Mouse (Mus musculus): ENCODE measurements around the gene Cog2. TPM values are rescaled to one million over a fixed set of nuclear protein-coding genes. Genes with fewer than 3 reads are reported as not detected.
A peak's percentile ranks its signal among the peaks of the same experiment; 100 is the strongest.

Cog2 gene
- 38.1 and 40.0 TPM in 2 replicates for polyA plus RNA-seq (2015; fragmentation: Nextera tagmentation; extraction: Ambion mirVana)

- peaks cover 19% of the 10 kb centered on the region for H3K4me1 ChIP-seq
- peak within 1 kb of the TSS; percentile 69 for H3K4me3 ChIP-seq
- H3K4me2 ChIP-seq (replicated peaks): peak within 1 kb of the TSS; percentile 81
- ATAC-seq (replicated peaks): peak; percentile 100
- 0 out of 2 replicates have a peak, but pooled peaks cover 5% of the 10 kb centered on the region for H3K27me3 ChIP-seq
- peak within 1 kb of the TSS; percentile 70 for H3K9ac ChIP-seq (replicated peaks)
- H3K9me3 ChIP-seq: no peaks in the 10 kb centered on the region
- WGBS: 9% methylated on average over 50 of the region's 50 CpGs
- H3K36me3 ChIP-seq: peaks cover 2% of the 10 kb centered on the region; the same call in 1 of the 2 replicates
- no peak within 1 kb of the TSS for H3K27ac ChIP-seq (replicated peaks)
Measured at GRCm38 (mm10) chr8:124520249-124521080, at the start of gene Cog2. Cog2 (plus strand) TSS chr8:124520767.

GRCm38 (mm10) chr8:124475690-124476089 lies 44.9 kb upstream of the Cog2 start:
- no peak for ATAC-seq (replicated peaks)
- Histone ChIP-seq H3K4me3 (no peak overlapping the region), H3K27me3 (no peaks in the 10 kb centered on the region), H3K9me3 (no peaks in the 10 kb centered on the region), H3K4me2 (replicated peaks) (no peak overlapping the region), H3K9ac (replicated peaks) (no peak overlapping the region), H3K4me1 (peaks cover 8% of the 10 kb centered on the region; the same call in 1 of the 2 replicates), H3K27ac (replicated peaks) (no peak overlapping the region), H3K36me3 (no peaks in the 10 kb centered on the region)
- WGBS: 79% methylated on average over 5 of the region's 5 CpGs

- Histone ChIP-seq H3K9me3 (no peaks in the 10 kb centered on the region), H3K9ac (replicated peaks) (no peak overlapping the region), H3K4me3 (no peak overlapping the region), H3K4me1 (peaks cover 8% of the 10 kb centered on the region; the same call in 1 of the 2 replicates), H3K36me3 (no peaks in the 10 kb centered on the region), H3K4me2 (replicated peaks) (no peak overlapping the region), H3K27ac (replicated peaks) (peak overlapping the region; percentile 46), H3K27me3 (no peaks in the 10 kb centered on the region)
- ATAC-seq (replicated peaks): no peak
- WGBS: 40% methylated on average over 9 of the region's 9 CpGs
Measured at GRCm38 (mm10) chr8:124476701-124477100, 43.9 kb upstream of the Cog2 start.

- Histone ChIP-seq H3K9me3 (no peaks in the 10 kb centered on the region), H3K36me3 (no peaks in the 10 kb centered on the region), H3K9ac (replicated peaks) (no peak overlapping the region), H3K4me3 (no peak overlapping the region), H3K27ac (replicated peaks) (no peak overlapping the region), H3K4me2 (replicated peaks) (no peak overlapping the region), H3K4me1 (peaks cover 8% of the 10 kb centered on the region; the same call in 1 of the 2 replicates), H3K27me3 (no peaks in the 10 kb centered on the region)
- WGBS: 82% methylated on average over 3 of the region's 3 CpGs
- ATAC-seq (replicated peaks): no peak
Measured at GRCm38 (mm10) chr8:124479251-124479650, 41.3 kb upstream of the Cog2 start.

- no peaks in the 10 kb centered on the region for H3K27me3 ChIP-seq
- no peak overlapping the region for H3K9ac ChIP-seq (replicated peaks)
- no peak overlapping the region for H3K27ac ChIP-seq (replicated peaks)
- no peak overlapping the region for H3K4me2 ChIP-seq (replicated peaks)
- H3K4me1 ChIP-seq: peaks cover 8% of the 10 kb centered on the region; the same call in 1 of the 2 replicates
- H3K9me3 ChIP-seq: no peaks in the 10 kb centered on the region
- 92% methylated on average over 8 of the region's 8 CpGs for WGBS
- no peak for ATAC-seq (replicated peaks)
- H3K36me3 ChIP-seq: no peaks in the 10 kb centered on the region
- H3K4me3 ChIP-seq: no peak overlapping the region
Measured at GRCm38 (mm10) chr8:124480321-124480720, 40.2 kb upstream of the Cog2 start.

- no peak overlapping the region for H3K4me3 ChIP-seq
- H3K27ac ChIP-seq (replicated peaks): no peak overlapping the region
- no peaks in the 10 kb centered on the region for H3K36me3 ChIP-seq
- H3K27me3 ChIP-seq: no peaks in the 10 kb centered on the region
- H3K9me3 ChIP-seq: no peaks in the 10 kb centered on the region
- H3K9ac ChIP-seq (replicated peaks): no peak overlapping the region
- H3K4me1 ChIP-seq: no peaks in the 10 kb centered on the region
- H3K4me2 ChIP-seq (replicated peaks): no peak overlapping the region
- no peak for ATAC-seq (replicated peaks)
- WGBS: 93% methylated on average over 2 of the region's 2 CpGs
Measured at GRCm38 (mm10) chr8:124482790-124483189, 37.8 kb upstream of the Cog2 start.

- WGBS: 74% methylated on average over 7 of the region's 7 CpGs
- Histone ChIP-seq H3K27ac (replicated peaks) (no peak overlapping the region), H3K36me3 (no peaks in the 10 kb centered on the region), H3K27me3 (no peaks in the 10 kb centered on the region), H3K4me1 (no peaks in the 10 kb centered on the region), H3K4me2 (replicated peaks) (no peak overlapping the region), H3K9me3 (no peaks in the 10 kb centered on the region), H3K4me3 (no peak overlapping the region), H3K9ac (replicated peaks) (no peak overlapping the region)
- no peak for ATAC-seq (replicated peaks)
Measured at GRCm38 (mm10) chr8:124483356-124484115, 37.0 kb upstream of the Cog2 start.

GRCm38 (mm10) chr8:124489311-124489710 lies 31.3 kb upstream of the Cog2 start:
- WGBS: 96% methylated on average over 6 of the region's 6 CpGs
- ATAC-seq (replicated peaks): no peak
- no peaks in the 10 kb centered on the region for H3K4me1 ChIP-seq
- no peak overlapping the region for H3K4me2 ChIP-seq (replicated peaks)
- H3K9me3 ChIP-seq: no peaks in the 10 kb centered on the region
- no peaks in the 10 kb centered on the region for H3K36me3 ChIP-seq
- H3K4me3 ChIP-seq: no peak overlapping the region
- H3K27ac ChIP-seq (replicated peaks): no peak overlapping the region
- H3K27me3 ChIP-seq: no peaks in the 10 kb centered on the region
- no peak overlapping the region for H3K9ac ChIP-seq (replicated peaks)

GRCm38 (mm10) chr8:124489786-124490185 lies 30.8 kb upstream of the Cog2 start:
- no peak for ATAC-seq (replicated peaks)
- Histone ChIP-seq H3K4me1 (no peaks in the 10 kb centered on the region), H3K27ac (replicated peaks) (no peak overlapping the region), H3K9me3 (no peaks in the 10 kb centered on the region), H3K4me2 (replicated peaks) (no peak overlapping the region), H3K4me3 (no peak overlapping the region), H3K27me3 (no peaks in the 10 kb centered on the region), H3K9ac (replicated peaks) (no peak overlapping the region), H3K36me3 (no peaks in the 10 kb centered on the region)
- 89% methylated on average over 6 of the region's 6 CpGs for WGBS

GRCm38 (mm10) chr8:124494397-124494796 lies 26.2 kb upstream of the Cog2 start:
- H3K27ac ChIP-seq (replicated peaks): no peak overlapping the region
- no peak for ATAC-seq (replicated peaks)
- H3K27me3 ChIP-seq: no peaks in the 10 kb centered on the region
- whole genome bisulfite sequencing: 50% methylated on average over 3 of the region's 3 CpGs
- H3K9me3 ChIP-seq: no peaks in the 10 kb centered on the region
- H3K4me3 ChIP-seq: no peak overlapping the region
- no peak overlapping the region for H3K4me2 ChIP-seq (replicated peaks)
- no peaks in the 10 kb centered on the region for H3K4me1 ChIP-seq
- H3K36me3 ChIP-seq: no peaks in the 10 kb centered on the region
- H3K9ac ChIP-seq (replicated peaks): no peak overlapping the region

- H3K27ac ChIP-seq (replicated peaks): no peak overlapping the region
- no peak overlapping the region for H3K4me3 ChIP-seq
- ATAC-seq (replicated peaks): no peak
- no peak overlapping the region for H3K4me2 ChIP-seq (replicated peaks)
- no peaks in the 10 kb centered on the region for H3K36me3 ChIP-seq
- H3K9me3 ChIP-seq: no peaks in the 10 kb centered on the region
- H3K4me1 ChIP-seq: no peaks in the 10 kb centered on the region
- H3K9ac ChIP-seq (replicated peaks): no peak overlapping the region
- WGBS: 87% methylated on average over 15 of the region's 15 CpGs
- H3K27me3 ChIP-seq: no peaks in the 10 kb centered on the region
Measured at GRCm38 (mm10) chr8:124494955-124495354, 25.6 kb upstream of the Cog2 start.

- ATAC-seq (replicated peaks): no peak
- Histone ChIP-seq H3K36me3 (no peaks in the 10 kb centered on the region), H3K4me1 (no peaks in the 10 kb centered on the region), H3K27me3 (no peaks in the 10 kb centered on the region), H3K9ac (replicated peaks) (no peak overlapping the region), H3K27ac (replicated peaks) (no peak overlapping the region), H3K4me2 (replicated peaks) (no peak overlapping the region), H3K4me3 (no peak overlapping the region), H3K9me3 (no peaks in the 10 kb centered on the region)
- WGBS: 71% methylated on average over 11 of the region's 11 CpGs
Measured at GRCm38 (mm10) chr8:124495676-124496075, 24.9 kb upstream of the Cog2 start.
